Mouse (Mus musculus) c-Kit-negative CD71-positive TER-119-positive erythroid progenitor cells, embryonic 14.5 days (primary cell): ENCODE measurements around the gene Txndc17.

Source experiments
- DNase-seq: peaks from one replicate; pipeline ENCODE4 v3.0.0-alpha.2; 2013; ENCODE audit warnings: low read depth, low spot score

Gene Txndc17

DNA sequence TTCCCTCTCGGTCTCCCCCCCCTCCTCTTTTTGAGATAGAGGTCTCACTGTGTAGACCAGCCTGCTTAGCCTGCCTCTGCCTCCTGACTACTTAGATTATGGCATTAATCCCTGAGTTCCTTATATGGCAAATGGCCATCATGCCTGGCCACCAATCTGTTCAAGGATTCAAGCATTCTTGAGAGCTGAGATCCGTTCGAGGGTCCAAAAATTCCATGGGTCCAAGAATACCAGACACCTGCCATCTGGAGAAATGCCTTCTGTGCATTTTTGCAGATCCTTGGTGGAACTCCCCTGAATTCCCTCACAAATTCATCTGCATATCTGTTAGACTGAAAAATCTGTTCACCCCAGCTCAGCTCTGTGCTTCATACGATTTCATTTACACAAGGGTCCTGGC is 16.1 kb downstream of the Txndc17 start:
- DNase-seq = no peak

DNA sequence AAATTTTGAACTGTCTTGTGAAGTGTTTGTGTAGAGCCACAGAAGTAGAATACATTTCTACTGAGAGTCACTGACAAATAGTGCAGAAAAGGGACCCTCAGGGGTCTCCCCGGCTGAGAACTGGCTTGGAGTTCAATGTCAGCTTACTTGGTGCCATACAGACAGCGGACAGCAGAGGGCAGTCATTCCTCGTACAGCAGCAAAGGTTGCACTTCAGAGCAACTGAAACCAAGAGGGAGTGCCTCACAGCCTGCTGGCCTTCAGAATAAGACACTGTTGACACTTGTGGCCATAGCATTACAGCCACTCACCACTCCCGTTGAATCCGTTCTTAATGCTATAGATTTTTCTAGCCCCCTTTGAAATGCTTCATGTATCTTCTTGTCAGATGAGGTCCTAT is 17.5 kb downstream of the Txndc17 start:
- no peak for DNase-seq

GRCm38 (mm10) chr11:72226020-72226791 is 18.9 kb downstream of the Txndc17 start:
- DNase-seq = no peak

- DNase-seq = no peak
These were observed 19.6 kb downstream of the Txndc17 start for GRCm38 (mm10) chr11:72226901-72227300.

- DNase-seq = no peak
These were observed 21.2 kb downstream of the Txndc17 start for GRCm38 (mm10) chr11:72228513-72228912.

DNA sequence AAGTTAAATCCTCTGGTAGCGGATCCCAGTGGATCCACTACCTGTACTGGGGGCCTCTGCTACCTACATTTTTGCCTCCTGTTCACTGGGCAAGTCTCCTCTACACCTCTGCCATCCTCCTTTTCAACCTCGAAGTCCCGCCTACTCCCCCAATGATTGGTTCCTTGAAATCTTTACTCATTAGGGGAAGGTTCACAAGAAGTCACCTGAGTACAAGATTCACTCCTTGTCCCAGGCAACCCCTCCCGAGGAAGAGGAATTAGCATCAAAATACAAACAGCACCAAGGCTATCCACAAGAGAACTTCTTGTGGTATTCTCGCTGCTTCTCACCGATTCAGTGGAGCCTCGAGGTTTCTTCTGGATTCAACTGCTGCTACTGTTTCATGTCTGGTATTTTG is 24.7 kb downstream of the Txndc17 start:
- DNase-seq = no peak

DNA sequence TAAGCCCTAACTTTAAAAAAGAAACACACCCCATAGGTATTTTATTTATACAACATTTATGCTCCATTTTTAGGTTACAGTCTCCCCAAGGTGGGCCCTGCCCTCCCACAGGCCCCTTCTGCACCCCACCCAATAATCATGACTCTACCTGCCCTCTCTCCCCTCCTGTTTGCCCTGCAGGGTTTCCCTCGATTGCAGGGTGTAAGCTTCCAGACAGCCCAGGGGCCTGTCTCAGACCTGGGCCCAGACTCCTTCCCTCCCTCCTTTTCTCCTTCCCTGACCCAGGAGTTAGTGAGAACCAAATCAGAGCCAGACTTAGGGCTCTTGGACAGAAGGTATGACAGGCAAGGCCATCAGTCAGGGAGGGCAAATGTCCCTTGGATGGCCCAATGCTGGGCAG is 25.6 kb downstream of the Txndc17 start:
- DNase-seq = no peak

- DNase-seq = no peak
These were observed 26.7 kb downstream of the Txndc17 start for GRCm38 (mm10) chr11:72234013-72234412.

- DNase-seq = no peak
These were observed 32.9 kb downstream of the Txndc17 start for GRCm38 (mm10) chr11:72240062-72240860.

DNA sequence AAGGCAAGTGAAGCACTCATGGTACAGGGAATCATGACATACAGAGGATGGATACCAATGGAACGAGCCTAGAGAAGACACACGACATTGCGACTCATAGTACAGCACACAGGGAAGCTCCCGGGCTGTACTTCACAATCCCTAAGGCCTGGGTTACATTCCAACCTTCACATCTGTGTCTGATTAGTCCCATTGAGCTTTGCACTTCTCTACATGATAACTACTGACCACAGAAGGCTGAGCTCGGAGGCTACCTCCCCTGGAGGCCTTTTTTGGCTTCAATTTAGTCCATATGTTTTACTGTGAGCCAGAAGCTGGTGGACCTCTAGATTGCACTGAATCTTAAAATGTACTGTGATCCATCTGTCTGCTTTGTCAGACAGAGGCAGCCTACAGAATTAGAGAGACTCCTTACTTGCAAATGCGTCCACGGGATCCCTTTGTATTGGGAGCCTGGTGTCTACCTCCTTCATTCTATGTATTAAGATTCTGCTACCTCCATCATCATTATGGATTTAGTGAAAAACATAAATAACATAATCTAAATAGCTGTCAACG is 37.9 kb downstream of the Txndc17 start:
- DNase-seq = no peak

DNA sequence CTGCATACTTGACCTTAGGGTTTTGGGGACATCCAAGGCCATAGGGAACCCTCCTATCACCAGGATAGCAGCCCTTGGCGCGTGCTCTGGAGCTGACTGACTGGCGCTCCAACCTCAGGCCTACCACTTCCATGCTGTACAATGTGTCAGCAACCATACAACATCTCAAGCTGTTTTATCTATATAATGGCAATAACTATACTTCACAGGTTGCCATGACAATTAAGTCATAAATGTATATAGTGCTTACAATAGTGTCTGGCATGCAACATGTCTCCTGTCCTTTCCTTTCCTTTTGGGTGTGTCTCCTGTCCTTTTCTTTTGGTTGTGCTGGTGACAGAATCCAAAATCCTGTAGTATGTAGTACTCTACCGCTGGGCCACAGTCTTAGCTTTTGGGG is 48.3 kb downstream of the Txndc17 start:
- no peak for DNase-seq

GRCm38 (mm10) chr11:72256441-72256840 is 49.1 kb downstream of the Txndc17 start:
- no peak for DNase-seq
